Mouse (Mus musculus): ENCODE measurements around the gene Lyz1. TPM values are rescaled to one million over a fixed set of nuclear protein-coding genes. Genes with fewer than 3 reads are reported as not detected.

Gene Lyz1
- total RNA-seq, 2 experiments from 2014 or later = 3.4 to 5.3 TPM

Other genes starting within 250 kb of the Lyz1 start
- gene Lrrc10, start 247.5 kb downstream of the Lyz1 start, total RNA-seq (2021) = not detected
- 100 to 1,000 TPM; 132 to 146 TPM for gene Cct2, start 229.1 kb downstream of the Lyz1 start, total RNA-seq (2021)
- 1 to 10 TPM; 7.9 to 9.4 TPM for gene Frs2, start 144.3 kb downstream of the Lyz1 start, total RNA-seq (2021)
- 10 to 100 TPM; 16.9 to 18.5 TPM for gene Yeats4, start 68.4 kb downstream of the Lyz1 start, total RNA-seq (2021)
- not detected for gene 9530003J23Rik, start 54.2 kb downstream of the Lyz1 start, total RNA-seq (2021)
- gene Lyz2, start 10.5 kb downstream of the Lyz1 start, total RNA-seq (2021) = 10 to 100 TPM; 30.0 to 32.8 TPM
- 10 to 100 TPM; 25.3 to 29.0 TPM for gene Cpsf6, start 87.1 kb upstream of the Lyz1 start, total RNA-seq (2021)

All from gastrocnemius, postnatal 14 days (tissue).